Mouse (Mus musculus) mouse embryonic stem cell (cell line): ENCODE data around the gene Pygo1.

Experiments
- in situ Hi-C, 2 experiments: fragments of 300-500 bp; cut with MboI; formaldehyde crosslinking; loops; 1 replicate in 1 of 2; 3 replicates in 1 of 2; pipeline ENCODE4 v1.14.3; 2019 to 2020; ENCODE audit warnings: low sequenced_read_pairs in 2 of 2, low pct_unique_long_range_greater_than_20kb in 1 of 2, mixed read lengths in 1 of 2; ENCODE audit not compliant: unreplicated experiment in 1 of 2

The Pygo1 gene

DNA sequence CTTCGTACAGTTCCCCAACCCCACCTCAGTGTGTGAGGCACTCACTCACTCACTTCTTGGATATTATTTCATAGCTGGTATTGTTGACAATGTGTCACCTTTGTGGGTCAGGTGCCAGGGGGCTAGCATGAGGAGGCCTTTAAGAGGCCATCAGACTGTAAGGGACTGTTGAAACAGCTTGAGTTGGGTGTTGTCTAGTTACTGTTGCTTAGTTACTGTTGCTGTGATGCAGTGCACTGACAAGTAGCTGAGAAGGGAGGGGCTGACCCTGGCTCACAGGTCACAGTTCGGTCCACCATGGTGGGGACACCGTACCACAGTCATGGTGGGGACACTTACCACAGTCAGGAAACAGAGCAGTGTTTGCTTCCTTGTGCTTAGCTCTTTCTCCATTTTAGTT is 2.4 kb upstream of the Pygo1 start:
- in situ Hi-C loops: no loop called here

DNA sequence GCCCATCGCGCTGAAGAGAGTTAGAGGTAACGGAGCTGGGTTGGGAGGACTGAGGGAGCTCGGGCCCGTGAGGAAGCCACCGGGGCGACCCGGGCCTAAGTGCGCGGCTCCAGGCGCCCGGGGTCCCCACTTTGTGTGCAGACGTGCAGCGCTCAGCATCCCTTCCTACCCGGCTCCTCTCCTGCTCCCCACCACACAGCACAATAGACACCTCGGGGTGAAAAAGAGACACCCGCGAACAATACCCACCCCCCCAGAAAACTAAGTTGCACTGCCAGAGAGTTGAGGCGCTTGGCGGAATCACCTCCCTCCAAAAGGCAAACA is 452 bp downstream of the Pygo1 start:
- in situ Hi-C loops: no loop called here

DNA sequence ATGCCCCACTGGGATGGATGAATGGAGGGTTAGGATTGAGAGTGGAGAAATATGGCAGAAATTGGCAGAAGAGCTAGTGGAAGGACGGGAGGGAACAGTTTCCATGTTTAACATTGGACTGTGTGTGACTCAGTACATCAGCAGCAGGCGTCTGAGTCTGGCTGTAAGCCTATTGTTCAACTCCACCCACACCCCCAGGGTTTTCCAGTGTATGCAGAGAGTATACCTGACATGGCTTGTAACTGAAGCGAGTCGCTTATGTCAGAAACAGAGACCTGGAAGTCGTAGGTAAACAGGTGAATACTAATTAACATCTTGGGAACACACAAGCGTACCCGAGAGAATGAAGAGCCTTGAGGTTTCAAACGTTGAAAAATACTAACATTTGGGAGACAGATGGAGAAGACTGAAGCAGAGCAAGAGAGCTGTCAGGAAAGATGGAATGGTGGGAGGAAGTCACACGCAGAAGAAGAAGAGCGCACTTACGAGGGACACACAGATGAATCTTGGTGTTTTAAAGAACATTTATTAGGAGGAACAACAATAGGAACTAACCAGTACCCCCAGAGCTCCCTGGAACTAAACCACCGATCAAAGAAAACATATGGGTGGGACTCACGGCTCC is 5.8 kb downstream of the Pygo1 start:
- in situ Hi-C loops: no loop called here

DNA sequence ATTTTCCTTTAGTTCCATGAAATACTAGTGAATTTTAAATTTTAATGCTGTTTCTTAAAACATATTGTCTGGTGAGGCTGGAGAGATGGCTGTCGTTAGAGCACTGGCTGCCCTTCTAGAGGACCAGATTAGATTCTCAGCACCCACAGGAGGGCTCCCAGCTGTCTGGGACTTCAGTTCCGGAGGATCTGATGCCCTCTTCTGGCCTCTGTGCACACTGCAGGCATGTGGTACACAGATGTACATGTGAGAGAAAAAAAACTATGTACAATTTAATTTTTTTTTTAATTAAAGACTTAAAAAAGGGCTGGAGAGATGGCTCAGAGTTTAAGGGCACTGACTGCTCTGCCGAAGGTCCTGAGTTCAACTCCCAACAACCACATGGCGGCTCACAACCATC is 9.9 kb downstream of the Pygo1 start:
- in situ Hi-C loops: loop anchor here (5.0 kb wide), 2 partner anchors 43 to 173 kb away; no protein-coding TSS in a partner anchor

DNA sequence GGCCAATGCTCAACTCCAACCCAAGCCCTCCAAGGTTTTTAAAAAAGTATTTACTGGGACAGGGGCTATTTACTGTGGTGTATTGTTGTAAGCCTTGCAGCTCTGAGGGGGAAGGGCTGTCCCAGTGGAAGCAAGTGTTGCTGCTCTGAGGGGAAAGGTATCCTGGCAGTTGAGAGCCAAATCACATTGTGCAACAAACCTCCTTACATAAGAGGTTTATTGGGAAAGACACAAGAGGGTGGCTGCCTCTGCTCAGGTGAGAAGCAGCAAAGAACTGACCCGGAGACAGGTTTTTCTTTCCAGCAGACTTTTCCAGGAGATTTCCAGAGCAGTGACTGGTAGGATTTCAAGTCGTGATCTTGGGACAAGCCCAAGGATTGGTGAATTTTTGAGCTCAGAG is 10.9 kb downstream of the Pygo1 start:
- in situ Hi-C loops: loop anchor here (5.0 kb wide), 2 partner anchors 44 to 174 kb away; no protein-coding TSS in a partner anchor

DNA sequence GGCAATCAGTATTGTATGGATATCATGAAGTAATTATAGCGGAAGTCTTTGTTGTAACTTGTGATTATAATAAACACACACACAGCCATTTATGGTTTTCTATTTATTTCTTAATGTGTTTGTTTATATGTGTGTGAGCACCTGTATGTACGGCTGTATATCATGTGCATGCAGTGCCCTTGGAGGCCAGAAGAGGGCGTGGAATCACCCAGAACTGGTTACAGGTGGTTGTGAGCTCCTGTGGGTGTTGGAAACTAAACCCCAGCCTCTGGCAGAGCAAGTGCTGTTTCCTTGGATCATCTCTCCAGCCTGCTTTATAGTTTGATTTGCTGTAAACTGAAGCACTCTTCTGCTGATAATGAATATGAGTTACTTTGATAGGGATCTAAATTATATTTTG is 18.0 kb downstream of the Pygo1 start:
- in situ Hi-C loops: loop anchor here (5.0 to 10.0 kb wide), 2 partner anchors 51 to 179 kb away; no protein-coding TSS in a partner anchor

DNA sequence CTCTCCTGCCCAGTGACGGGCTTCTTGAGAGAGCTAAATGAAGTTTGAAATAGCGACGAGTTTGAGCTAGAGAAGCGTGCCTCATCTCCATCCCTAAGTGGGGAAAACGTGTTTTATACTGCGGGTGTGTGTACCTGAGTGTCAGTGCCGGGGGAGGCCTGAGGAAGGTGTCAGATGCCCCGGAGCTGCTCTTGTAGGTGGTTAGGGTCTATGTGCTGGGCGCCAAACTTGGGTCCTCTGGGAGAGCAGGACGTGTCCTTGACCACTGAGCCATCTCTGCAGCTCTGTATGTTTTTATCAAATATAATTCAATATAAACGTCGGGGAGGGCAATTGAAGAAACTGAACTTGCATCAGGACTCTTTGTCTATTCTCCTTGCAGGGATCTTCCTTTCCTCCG is 18.8 kb downstream of the Pygo1 start:
- in situ Hi-C loops: loop anchor here (5.0 to 10.0 kb wide), 2 partner anchors 52 to 179 kb away; no protein-coding TSS in a partner anchor

DNA sequence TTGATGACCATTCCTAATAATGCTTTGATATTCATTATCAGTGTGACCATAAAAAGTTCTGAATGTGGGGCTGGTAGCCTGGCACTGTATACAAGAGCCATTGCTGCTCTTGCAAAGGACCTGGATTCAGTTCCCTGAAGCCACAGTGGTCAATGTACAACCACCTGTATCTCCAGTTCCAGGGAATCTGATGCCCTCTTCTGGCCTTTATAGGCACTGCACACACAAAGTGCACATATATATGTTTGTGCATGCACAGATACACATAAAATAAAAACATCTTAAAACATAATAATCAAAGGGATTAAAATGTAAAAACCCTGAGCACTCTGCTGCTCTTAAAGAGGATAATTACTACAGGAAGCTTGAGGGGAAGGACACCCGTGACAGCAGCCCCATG is 21.6 kb downstream of the Pygo1 start:
- in situ Hi-C loops: loop anchor here in 1 of 2 experiments (10.0 kb wide), 1 partner anchor 182 kb away; no protein-coding TSS in a partner anchor

DNA sequence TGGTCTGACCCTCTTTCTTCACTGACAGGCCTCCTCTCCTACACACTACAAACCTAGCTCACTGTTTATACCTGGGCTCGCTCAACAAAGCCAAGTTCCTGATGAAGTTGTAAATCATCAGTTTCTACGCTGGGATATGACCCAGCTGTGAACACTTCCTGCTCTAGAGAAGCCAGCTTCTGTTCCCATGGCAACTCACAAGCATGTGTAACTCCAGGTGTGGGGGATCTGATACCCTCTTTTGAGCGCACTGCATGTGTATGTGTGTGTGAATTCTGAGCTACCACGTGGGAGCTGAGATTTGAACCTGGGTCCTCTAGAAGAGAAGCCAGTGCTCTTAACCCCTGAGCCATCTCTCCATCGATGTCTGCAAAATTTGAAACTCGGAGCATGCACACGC is 24.1 kb downstream of the Pygo1 start:
- in situ Hi-C loops: loop anchor here in 1 of 2 experiments (10.0 kb wide), 1 partner anchor 185 kb away; no protein-coding TSS in a partner anchor

DNA sequence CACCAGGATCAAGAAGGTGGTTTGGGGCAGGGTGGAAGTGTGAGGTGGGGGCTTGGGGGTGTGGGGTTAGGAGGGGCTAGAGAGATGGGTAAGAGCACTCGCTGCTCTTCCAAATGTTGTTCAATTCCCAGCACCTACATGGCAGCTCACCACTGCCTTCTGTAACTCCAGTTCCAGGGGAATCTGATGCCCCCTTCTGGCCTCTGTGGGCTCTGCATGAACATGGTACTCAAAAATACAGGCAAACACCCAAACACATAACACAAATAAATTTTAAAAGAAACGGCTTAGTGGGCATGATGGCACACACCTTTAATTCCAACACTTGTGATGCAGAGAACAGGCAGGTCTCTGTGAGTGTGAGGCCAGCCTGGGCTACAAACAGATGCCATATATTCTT is 29.3 kb downstream of the Pygo1 start:
- in situ Hi-C loops: no loop called here

DNA sequence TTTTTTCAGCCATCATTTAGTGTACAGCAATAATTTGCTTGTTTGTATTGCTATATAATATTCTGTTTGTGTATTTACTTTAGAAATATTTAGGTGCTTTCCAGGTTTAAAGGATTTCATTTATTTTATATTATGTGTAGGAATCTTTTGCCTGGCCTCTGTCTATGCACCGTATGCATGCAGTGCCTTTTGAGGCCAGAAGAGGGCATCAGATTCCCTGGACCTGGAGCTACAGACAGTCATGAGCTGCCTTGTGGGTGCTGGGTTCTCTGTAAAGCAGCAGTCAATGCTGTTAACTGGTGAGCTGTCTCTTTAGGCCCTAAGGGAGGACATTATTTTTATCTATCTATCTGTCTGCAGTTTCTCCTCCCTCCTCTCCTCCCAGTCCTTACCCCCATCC is 30.1 kb downstream of the Pygo1 start:
- in situ Hi-C loops: no loop called here

DNA sequence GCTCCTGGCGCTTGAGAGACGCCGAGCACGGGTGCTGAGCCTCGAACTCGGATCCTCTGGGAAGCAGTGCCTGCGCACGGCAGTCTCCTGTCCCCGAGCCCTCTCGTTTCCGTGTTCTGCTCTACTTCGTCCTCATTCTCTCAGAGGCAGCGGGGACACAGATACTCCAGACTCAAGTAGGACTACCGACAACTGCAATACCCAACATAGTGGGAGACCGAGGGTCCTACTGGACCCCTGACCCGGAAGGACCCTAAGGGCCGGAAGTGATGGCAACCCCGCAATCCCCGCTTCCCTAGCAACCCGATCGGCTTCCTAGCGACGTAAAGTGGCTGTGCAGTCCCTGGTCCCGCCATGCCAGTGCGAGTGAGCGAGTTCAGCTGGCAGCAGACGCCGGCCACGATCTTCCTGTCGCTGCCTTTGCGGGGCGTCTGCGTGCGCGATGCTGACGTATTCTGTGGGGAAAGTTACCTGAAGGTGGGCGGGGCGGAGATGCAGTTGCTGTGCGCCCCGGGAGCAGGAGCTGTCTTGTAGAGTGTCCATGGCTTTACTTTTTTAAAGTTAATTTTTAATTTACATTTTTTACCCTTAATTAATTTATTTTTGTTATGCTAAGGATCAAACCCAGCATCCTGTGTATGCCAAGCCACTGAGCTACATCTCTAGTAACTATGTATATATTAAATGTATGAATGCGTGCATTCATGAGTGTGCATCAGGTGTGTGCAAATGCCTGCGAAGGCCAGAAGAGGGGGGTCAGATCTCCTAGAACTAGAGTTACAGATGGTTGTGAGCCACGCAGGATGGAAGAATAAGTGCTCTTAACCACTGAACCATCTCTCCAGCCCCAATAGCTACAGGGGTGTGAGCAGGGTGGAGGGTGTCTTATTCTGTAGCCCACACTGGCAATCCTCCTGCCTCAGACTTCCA is 33.3 kb downstream of the Pygo1 start, which contains the start of the genes Dyx1c1 and Gm44503:
Dyx1c1 (plus strand) TSS at position 265 of the 930 bp plus-strand sequence.
Gm44503 (plus strand) TSS at position 332 of the 930 bp plus-strand sequence.
- in situ Hi-C loops: no loop called here

DNA sequence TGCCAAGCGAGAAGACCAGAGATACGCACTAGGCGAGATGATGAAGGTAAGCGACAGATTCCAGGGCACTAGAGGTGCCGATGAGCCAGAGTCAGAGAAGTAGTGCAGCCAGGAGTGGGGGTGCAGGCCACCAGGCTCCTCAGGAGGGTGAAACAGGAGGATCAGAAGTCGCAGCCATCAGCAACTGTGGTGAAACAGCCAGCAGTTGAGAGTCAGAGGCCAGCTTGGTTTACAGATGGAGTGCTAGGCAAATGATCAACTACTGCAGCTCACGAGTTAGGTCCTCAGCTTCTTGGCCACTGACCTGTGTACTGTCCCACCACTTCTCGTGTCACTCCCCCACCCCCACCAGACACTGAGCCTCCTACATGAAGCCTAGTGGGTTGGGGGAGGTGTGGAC is 35.9 kb downstream of the Pygo1 start:
- in situ Hi-C loops: no loop called here

DNA sequence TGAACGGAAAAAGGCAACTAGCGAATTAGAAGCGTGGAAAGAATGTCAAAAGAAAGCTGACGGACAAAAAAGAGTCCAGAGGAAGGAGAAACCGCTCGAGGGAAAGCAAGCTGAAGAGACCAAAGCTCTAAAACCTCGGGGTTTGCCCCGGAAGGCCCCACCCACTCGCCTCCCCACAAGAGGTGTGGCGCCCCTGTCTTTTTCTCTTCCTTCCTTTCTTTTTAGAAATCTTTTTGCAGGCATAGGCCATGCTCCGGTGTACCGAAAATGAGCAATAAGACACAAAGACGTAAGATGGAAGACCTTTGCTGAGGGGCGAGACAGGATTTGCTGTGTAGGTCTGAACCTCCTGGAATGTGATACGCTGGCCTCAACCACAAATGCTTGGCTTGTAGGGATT is 36.5 kb downstream of the Pygo1 start:
- in situ Hi-C loops: no loop called here

DNA sequence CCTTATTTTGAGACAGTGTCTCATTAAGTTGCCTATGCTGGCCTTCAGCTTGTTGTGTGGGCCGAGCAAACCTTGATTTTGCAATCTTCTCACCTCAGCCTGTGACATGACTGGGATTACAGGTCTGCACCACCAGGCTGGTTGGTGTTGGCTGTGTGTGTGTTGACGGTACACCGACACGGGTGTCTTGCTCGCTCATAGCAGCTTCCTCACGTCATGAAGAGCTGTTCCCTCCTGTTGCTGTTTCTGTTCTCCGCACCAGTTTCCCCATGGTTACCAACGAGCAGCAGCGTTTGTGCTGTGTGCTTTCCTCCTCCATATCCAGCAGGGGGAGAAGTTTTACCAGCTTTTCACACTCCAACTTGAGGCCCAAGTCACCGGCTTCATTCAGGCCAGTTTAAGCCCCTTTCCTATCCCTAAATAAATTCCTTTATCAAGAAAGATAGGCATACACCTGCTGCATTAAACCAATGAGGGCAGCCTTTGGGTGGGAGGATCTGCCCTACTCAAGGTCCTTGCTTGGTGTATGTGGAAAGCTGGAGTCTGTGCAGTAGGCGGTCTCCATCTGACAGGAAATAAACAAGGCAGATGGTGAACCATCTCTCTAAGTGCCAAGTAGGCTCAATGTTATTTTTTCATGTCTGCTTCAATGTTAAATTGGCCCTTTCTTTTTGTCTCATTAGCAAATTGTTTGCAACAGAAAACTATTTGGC is 43.1 kb downstream of the Pygo1 start:
- in situ Hi-C loops: no loop called here

DNA sequence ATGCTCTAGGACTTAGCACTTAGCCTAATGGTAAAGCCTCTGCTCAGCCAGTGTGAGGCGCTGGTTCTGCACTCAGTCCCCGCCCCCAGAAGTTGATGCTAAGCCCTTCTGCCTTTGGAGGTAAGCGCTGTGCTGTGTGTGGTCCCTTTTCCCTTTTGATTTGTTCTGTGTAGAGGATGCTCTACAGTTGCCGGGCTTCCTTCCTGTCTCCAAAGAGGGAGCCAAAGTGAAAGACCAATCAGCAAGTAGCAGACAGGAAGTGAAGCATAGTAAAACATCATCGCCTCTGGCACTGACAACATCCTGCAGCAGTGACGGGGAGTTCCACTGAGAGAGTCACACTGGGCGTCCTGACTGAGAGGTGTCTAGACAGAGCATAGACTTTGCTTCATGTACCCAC is 44.4 kb downstream of the Pygo1 start:
- in situ Hi-C loops: loop anchor here in 1 of 2 experiments (5.0 kb wide), 1 partner anchor 122 kb away; no protein-coding TSS in a partner anchor

DNA sequence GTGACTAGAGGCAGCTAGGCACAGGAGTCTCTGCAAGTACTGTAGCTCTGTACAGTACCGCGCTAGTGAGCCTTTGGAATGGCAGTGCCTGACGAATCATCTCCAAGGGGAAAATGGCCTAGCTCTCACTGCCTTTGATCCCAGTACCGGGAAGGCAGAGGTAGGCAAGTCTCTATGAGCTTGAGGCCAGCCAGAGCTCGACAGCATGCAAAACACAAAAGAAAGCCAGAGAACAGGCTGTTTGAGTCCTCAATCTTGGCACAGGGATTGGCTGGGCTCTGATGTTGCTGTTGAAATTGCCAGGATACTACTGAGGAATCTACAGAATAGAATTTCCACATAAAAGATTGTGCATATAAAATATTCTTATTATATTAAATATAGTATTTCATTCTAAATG is 47.0 kb downstream of the Pygo1 start:
- in situ Hi-C loops: loop anchor here in 1 of 2 experiments (5.0 kb wide), 1 partner anchor 120 kb away; no protein-coding TSS in a partner anchor

DNA sequence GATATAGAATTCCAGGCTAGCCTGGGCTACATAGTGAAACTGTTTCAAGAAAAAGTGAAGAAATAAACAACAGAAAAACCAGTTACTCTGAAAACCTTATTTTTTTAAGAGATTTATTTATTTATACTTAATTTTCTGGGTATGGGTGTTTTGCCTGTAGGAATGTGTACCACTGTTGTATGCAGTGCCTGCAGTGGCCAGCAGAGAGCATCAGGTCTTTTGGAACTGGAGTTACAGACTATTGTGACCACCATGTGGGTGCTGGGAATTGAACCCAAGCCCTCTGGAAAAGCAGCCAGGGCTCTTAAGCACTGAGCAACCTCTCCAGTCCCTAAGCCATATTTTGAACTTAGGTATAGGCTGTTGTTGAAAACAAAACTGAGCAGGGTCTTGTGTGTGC is 47.5 kb downstream of the Pygo1 start:
- in situ Hi-C loops: loop anchor here in 1 of 2 experiments (5.0 kb wide), 1 partner anchor 119 kb away; no protein-coding TSS in a partner anchor

DNA sequence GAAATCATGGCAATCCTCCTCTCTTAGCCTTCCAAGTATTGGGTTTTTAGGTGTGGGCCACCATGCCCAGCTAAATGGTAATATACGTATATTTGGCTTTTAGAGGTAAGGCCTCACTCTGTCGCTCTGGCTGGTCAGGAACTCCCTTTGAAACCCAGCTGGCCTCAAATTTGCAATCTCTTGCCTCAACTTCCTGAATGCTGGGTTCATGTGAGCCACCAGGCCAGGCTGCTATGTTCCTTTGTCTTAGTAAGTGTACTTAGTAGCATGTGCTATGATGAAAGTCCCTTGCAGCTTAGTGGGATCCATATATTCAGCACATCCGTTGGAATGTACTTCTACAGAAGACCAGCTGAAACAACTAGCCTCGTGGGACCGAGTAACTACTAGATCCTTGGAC is 49.3 kb downstream of the Pygo1 start:
- in situ Hi-C loops: loop anchor here in 1 of 2 experiments (5.0 kb wide), 1 partner anchor 118 kb away; no protein-coding TSS in a partner anchor
